Mouse (Mus musculus): ENCODE results near the gene Fam129c. TPM values are rescaled to one million over a fixed set of nuclear protein-coding genes. Genes with fewer than 3 reads are reported as not detected.

Gene Fam129c
- total RNA-seq, 2 experiments from 2014 or later = 2.9 to 3.5 TPM

DNA sequence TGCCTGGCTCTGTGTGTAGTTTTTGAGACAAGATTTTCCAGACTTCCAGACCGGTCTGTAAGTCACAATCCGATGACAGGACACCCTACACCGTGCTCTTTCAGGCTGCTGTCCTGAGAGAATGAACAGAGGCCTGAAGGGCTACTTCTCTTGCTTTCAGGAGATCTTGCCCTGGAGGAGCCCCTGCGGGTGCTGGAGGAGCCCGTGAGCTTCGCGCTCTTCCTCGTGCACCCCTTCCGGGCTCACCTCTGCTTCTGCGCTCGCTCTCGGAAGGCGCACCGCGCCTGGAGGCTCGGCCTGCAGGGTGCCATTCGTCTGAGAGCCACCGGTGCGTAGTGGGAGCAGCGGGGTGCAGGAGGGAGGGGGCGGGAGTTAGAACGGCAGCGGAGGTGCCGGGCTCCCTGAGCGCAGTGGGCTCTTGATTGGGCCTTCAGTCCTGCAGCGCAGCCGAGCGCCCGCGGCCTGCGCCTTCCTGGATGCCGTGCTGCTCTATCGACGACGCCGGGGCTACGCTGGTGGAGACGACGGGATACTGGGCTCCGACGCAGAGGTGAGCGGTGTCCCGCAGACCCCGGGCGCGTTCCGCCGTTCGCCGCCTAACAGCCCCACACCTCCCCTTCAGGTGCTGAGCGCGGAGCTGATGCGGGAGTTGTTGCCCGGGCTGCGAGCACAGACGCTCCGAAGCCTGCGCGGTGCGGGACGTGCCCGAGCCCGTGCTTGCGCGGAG is 4.7 kb downstream of the Fam129c start:
- DNase-seq (ENCODE audit: low spot score in 2 of 2) = no peak

GRCm38 (mm10) chr8:71602666-71603334 is 5.4 kb downstream of the Fam129c start:
- peak; percentile 57 for DNase-seq (ENCODE audit: low spot score in 2 of 2)

DNA sequence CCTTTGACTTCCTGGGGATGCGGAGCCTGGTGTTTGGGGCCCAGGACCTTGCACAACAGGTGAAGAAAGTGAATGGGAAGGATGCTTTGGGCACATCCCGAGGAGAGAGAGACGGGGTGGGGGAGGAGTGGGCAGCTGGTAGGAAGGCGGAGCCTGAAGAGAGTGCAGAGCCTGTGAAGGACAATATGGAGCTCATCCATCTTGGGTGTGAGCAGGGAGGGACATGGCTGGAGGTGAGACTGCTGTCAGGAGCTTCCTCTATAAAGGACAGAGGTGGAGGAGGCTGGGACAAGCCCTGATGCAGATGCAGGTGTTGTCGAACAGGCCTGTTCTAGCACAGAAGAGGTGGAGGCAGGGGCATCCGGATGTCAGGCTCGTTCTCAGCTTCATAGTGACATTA is 6.6 kb downstream of the Fam129c start:
- no peak for DNase-seq (ENCODE audit: low spot score in 2 of 2)

- peak; percentile 86 to 88 for DNase-seq (ENCODE audit: low spot score in 2 of 2)
These were observed 13.6 kb downstream of the Fam129c start, which contains the start of gene Colgalt1 for GRCm38 (mm10) chr8:71610822-71611651. Colgalt1 (plus strand) TSS chr8:71610998.

DNA sequence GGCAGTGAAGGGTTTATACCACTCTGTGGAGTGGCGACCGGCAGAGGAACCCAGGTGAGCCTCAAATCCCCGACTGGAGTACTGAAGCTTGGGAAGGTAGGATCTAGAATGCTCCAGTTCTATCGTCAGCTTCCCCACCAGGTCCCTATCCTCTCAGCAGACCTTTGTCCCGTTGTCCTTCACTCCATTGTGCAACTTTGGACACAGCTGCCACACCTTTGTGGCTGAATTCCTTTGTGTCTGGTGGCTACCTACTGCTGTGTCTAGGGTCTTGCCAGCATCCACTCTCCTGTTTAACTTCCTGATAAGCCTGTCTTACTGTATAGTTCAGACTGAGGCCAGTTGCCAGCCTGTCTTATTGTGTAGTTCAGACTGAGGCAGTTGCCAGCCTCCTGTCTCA is 14.7 kb downstream of the Fam129c start:
- no peak for DNase-seq (ENCODE audit: low spot score in 2 of 2)

DNA sequence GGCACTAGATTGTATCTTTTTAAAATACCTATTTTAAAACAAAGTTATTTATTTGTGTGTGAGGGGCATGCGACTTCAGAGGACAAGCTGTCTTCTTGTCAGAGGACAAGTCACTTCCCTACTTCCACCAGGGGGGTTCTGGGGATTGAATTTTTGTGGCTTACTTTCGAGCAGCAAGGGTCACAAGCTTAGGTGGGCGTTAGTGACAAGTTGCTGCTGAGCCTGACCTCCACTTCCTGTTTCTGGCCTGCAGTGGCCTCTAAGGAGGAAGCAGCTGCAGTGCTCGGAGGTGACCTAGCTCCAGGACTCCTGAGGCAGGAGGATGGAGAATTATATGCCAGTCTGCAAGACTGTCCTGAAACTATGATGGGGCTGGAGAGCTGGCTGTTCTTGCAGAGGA is 16.0 kb downstream of the Fam129c start:
- no peak for DNase-seq (ENCODE audit: low spot score in 2 of 2)

GRCm38 (mm10) chr8:71619786-71620185 is 22.3 kb downstream of the Fam129c start:
- no peak for DNase-seq (ENCODE audit: low spot score in 2 of 2)

DNA sequence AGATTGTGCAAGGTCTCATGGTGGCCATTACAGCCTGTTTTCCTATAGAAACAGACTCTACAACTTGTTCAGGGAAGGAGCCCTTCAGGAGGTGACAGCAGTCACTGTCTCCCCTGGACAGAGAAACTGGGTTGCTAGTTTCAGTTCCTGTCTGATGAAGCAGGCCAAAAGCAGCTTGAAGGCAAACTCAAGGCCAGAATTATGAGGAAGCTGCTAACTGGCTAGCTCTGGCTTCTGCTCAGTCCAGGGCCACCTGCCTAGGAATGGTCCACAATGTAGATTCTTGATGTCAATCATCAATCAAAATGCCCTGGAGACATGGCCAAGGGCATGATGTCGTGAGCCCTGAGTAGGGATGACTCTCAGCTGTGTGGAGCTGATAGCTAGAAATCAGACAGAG is 27.6 kb downstream of the Fam129c start:
- DNase-seq (ENCODE audit: low spot score in 2 of 2) = no peak

GRCm38 (mm10) chr8:71626753-71627152 is 29.3 kb downstream of the Fam129c start:
- no peak for DNase-seq (ENCODE audit: low spot score in 2 of 2)

GRCm38 (mm10) chr8:71627265-71628099 is 30.0 kb downstream of the Fam129c start:
- DNase-seq (ENCODE audit: low spot score in 2 of 2) = no peak

GRCm38 (mm10) chr8:71628396-71629095 is 31.1 kb downstream of the Fam129c start:
- DNase-seq (ENCODE audit: low spot score in 2 of 2) = no peak

GRCm38 (mm10) chr8:71629096-71629697 is 31.7 kb downstream of the Fam129c start:
- peak; percentile 98 to 99 for DNase-seq (ENCODE audit: low spot score in 2 of 2)

- peak; percentile 65 for DNase-seq (ENCODE audit: low spot score in 2 of 2)
These were observed 32.3 kb downstream of the Fam129c start for GRCm38 (mm10) chr8:71629781-71630212.

GRCm38 (mm10) chr8:71630761-71631160 is 33.3 kb downstream of the Fam129c start:
- no peak for DNase-seq (ENCODE audit: low spot score in 2 of 2)

DNA sequence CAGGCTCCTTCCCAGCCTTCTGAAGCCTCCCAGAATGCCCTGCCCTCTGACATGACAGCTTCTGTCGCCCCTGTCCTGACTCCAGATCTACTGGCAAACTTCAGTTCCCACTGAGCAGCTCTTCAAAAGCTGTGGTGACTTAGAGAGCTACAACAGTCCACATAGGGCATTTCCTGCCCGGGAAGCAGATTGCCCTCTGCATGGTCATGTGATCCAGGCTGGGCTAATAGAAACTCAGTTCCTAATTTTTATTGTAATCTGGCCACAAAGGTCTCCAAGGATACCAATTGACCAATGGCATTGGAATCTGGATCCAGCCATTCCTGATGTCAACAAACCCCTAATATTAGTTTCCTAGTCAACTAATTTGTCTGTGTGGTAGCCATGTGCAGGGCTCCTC is 34.4 kb downstream of the Fam129c start:
- no peak for DNase-seq (ENCODE audit: low spot score in 2 of 2)

GRCm38 (mm10) chr8:71633164-71633563 is 35.7 kb downstream of the Fam129c start:
- DNase-seq (ENCODE audit: low spot score in 2 of 2) = peak; percentile 74 to 82

DNA sequence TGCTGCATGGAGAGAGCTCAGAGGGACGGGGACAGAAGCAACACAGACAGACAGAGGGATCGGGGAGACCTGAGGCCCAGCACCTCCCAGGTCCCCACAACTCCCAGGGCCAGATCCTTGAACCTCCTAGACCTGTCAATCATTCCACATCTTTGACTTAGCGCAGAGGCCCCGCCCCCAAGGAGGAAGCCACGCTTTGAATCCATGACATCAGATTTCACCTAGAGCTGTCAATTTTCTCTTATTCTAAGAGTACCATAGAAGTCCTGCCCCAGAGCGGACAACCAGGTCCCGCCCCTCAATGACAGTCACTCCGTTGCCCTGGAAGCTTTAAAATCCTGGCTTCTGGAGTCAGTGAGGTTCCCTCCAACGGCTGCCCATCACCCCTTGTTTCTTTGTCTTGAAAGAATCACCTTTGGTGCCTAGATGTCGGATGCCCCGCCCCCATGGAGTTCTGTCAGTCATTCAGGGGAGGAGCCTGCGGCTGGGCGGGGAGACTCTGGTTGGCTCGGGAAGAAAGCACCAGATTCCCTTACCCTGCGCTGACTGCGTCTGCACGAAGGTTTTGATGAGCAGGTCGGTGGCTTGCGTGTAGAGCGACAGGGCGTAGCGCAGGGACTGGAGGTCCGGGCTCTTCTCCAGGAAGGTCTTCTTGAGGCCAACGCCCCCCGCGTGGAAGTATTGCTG is 36.7 kb downstream of the Fam129c start:
- DNase-seq (ENCODE audit: low spot score in 2 of 2) = peak; percentile 63

GRCm38 (mm10) chr8:71637149-71638095 is 40.0 kb downstream of the Fam129c start:
- DNase-seq (ENCODE audit: low spot score in 2 of 2) = no peak

All from adrenal gland, adult 18-20 months (tissue).